Mouse (Mus musculus): ENCODE results near the gene P4ha1.

GRCm38 (mm10) chr10:59380411-59380821, 57.3 kb downstream of the P4ha1 start:
- TF ChIP-seq CTCF (IDR thresholded peaks at IDR 0.05; ENCODE audit: low read depth), result no peak
- TF ChIP-seq EP300 (IDR thresholded peaks at IDR 0.05; ENCODE audit: low read depth), result no peak

Measured in liver, embryonic 14.5 days (tissue).